Mouse (Mus musculus): ENCODE data around the gene Clcn2.

Gene Clcn2

DNA sequence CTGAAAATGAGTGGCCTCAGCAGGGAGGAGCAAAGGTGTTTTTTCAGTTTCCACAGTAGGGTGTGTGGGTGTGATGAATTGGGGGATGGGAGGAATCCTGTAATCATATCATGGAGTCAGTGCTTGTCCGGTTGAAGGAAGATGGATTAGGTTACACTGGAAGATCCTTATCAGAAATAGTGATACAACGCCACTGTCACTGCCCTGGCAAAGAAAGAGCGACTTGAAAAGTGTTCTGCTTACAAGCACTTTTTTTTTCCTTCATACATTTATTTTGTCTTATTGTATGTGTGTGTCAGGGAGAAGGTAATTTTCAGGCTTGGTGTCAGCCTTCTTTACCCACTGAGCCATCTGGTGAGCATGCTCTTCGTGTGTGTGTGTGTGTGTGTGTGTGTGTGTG, 5.2 kb upstream of the Clcn2 start:
- no peak for DNase-seq (ENCODE audit: low read depth, low spot score)

DNA sequence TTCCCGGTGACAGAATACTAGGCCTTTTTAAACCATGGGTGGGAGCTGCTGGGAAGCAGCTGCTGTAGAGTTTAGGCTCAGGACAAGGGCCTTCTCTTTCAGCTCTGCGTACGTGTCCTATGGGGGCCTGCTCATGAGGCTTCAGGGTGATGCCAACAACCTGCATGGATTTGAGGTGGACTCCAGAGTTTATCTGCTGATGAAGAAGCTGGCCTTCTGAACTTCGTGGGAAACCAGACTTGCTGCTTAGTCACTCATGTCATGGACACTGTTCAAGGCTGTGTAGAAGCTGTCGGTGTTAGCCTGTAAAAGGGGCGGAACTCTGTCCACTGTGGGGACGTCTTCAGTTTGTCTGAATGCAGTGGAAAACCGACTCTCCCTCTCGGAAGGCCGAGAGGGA, 4.3 kb upstream of the Clcn2 start:
- DNase-seq (ENCODE audit: low read depth, low spot score) = no peak

DNA sequence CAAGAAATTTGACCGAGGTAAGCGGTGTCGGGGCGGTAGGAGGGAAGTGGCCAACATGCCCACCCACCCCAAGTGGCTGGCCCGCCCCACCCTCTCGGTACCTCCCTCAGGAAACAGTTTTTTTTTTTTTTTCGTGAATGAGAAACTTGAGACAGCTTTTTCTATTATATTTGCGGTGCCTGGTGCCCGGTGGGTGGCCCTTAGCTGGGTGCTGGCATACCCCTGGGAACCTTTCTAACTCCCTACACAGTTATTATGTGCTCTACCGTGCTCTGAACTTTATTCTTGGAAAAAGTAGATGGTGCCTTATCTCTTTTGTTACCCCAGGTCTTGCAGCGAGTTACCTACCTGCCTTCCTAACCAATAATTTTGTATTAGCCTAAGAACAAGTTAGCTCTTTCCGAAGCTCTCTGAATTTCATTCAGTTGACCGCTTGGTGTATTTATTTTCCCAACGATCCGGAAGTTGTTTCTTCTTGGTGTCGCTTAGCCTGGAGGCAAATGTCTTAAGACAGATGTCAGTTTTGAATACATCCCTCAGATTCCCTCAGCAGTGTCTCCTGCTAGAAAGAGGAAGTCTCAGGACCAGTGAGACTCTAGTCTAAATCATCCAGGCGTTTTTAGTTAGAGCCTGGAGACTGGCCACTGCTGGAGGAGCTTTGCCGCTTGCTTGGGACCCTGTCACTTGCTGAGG, 578 bp upstream of the Clcn2 start:
- DNase-seq (ENCODE audit: low read depth, low spot score) = no peak

DNA sequence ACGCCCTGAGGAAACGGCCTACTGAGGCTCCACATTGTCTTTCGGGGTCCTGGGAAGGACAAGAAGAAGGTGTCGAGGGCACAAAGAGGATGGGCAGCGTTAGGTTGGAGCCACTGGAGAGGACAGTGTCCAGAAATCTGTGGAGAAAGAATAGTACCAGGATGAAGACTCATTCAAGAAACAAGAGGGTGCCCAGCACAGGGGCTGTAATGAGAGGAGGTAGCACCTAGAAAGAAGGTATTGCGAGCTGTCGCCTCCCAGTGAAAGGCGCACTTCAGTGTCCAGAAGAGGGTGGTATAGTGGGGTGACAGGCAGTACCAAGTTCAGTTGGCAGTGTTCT, 735 bp downstream of the Clcn2 start:
- no peak for DNase-seq (ENCODE audit: low read depth, low spot score)

DNA sequence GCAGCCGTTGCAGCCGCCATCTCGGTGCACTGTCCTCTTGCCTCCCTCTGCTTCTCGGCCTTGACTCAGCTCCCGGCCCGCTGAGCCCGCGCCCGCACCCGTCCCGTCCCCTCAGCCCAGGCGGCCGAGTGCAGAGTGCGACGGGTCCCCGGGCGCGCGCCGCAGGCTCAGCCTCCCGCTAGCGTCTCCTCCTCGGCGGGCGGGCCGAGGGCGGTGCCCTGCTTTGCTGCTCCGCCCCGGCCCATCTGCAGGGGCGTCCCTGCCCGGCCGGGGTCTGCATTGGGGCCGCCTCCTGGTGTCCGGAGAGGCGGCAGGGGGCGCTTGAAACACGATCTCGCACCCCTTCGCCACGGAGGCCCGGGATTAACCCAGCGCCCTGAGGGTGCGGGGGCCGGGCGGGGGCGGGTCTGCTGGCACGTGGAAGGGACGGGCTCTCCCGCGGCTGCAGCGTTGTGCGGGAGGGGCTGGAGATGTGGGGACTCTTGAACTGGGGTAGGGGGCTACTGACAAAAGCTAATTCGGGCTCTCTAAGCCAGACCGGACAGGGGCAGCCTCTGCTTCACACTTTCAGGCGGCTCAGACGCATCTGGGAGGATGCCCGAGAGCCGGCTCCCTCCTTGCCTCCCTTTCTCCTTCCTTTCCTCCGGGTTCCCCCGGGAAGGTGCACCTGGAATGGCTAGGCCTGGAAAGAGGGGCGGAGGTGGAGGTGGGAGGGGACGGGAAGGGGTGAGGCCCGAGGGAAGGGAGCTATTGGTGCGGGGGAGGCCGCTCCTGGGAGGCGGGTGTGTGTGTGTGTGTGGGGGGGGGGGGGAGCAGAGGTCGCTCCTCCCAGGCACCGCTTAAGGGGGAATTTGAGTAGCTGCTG, 1.3 kb downstream of the Clcn2 start:
- DNase-seq (ENCODE audit: low read depth, low spot score) = peak; percentile 78

DNA sequence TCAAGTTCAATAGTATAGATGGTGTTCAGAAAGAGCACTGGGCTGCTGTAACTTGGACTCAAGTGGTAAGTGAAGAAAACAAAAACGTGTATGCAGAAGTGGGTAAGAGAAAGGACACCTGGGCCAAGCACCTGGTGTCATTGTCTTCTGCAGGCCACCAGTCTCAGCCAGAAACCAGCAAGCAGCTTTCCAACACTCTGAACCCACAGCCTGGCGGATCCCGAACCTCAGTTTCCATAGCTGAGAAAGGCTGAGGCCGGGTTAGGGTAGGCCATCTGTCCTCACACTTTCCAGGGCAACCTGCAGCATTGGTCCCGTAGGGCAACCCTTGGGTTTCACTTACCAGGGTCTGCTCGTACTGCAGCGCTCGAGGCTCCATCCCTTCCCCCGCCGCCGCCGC, 2.0 kb downstream of the Clcn2 start:
- DNase-seq (ENCODE audit: low read depth, low spot score) = no peak

GRCm38 (mm10) chr16:20715161-20715560, 2.4 kb downstream of the Clcn2 start:
- DNase-seq (ENCODE audit: low read depth, low spot score) = no peak

GRCm38 (mm10) chr16:20714307-20715080, 3.1 kb downstream of the Clcn2 start:
- DNase-seq (ENCODE audit: low read depth, low spot score) = no peak

GRCm38 (mm10) chr16:20712889-20713288, 4.7 kb downstream of the Clcn2 start:
- DNase-seq (ENCODE audit: low read depth, low spot score) = no peak

- no peak for DNase-seq (ENCODE audit: low read depth, low spot score)
Observed at GRCm38 (mm10) chr16:20712190-20712589, 5.4 kb downstream of the Clcn2 start.

DNA sequence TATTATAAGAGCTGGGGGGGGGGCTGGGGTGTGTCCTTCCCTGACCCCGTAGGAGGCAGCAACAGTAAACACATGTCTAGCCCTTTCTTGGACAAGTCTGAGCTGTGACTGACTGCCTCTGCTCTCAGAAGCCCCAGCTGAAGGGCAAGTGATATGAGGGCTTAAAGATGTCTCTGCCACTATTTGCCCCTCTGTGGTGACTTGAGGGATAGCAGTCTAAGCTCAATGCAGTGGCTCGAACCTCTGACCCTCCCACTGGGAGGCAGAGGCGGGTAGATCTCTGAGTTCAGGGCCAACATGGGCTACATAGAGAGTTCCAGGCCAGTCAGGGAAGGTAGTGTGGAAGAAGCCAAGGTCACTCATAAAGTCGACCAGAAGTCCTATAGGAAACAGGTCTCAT, 6.7 kb downstream of the Clcn2 start:
- DNase-seq (ENCODE audit: low read depth, low spot score) = no peak

DNA sequence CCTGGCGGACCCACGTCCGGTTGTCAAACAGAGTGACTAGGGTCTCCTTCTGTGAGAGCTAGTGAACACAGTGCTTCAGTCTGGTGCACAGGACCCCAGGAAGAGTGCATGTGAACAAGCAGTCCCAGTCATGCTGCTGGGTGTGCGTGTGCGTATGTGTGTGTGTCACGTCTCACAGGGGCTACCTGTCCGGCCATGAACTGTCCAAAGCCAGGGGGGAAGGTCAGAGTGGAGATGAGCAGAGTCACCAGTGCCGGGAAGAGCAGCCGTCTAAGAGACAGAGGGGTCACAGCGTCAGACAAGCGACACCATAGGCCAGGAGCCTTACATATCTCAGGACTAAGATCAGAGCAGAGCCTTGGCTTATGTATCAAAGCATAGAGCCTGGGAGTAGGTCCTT, 7.2 kb downstream of the Clcn2 start:
- no peak for DNase-seq (ENCODE audit: low read depth, low spot score)

DNA sequence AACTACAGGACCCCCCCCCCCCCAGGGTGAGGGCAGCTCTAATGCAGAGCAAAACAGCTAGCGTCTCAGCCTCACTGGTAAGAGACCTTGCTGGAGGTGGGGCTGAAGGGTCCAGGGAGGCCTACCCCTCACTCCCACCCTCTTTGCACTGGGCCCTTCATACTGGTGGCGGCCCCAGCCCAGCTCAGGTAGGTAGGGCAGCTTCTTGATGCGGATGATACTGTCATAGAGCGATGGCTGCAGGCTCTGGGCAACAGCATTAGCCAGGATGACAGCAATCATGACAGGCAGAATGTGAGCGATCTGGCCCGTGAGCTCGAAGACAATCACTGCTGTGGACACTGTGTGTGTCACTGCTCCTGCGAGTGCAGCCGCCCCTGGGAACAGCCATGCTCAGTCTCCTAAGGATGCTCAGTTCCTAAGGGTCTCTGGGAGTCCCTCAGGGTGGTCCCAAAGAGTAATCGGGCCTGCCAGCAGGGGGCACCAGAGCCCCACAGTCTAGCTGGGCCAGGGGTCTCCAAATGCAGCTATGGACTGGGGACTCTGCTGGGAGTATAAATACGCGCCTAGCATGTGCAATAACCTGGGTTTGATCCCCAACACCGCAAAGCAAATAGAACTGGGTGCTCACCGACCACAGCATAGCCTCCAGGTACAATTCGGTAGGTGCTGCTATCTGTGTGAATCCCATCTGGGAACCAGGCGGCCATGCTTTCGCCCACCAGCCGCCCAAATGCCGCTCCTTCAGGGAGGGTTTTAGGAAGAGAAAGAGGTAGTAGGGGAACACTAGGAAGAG, 8.4 kb downstream of the Clcn2 start:
- DNase-seq (ENCODE audit: low read depth, low spot score) = no peak

DNA sequence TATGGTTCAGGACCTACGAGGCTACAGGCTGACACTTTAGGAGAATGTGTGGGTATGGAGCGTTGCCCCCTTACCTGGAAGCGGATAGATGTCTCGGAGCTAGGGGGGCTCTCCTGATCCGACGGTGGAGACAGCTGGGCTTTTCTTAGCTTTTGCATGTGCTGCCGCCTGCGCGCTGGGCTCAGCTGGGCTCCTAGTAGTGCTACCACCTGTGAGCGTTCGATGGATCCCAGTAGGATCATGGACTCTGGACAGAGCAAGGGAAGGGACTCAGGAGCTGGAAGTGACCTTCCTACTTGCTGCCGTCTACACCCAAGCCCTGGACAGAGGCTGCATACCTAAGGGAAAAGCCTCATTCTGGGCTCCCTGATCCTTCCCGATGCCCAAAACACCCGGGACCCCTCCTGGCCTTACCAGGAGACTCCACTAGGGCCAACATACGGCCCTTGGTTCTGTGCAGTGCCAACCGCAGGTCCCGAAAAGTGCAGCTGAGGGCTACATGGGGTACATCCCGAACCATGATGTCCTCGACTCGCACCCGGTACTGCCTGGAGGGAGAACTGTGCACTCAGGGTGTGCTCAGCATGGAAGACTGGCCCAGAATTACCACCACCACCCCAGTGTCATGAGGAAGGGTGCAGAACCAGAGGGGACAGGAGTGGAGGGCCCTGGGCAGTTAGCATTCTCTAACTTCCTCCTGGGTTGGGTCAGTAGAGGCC, 9.2 kb downstream of the Clcn2 start:
- no peak for DNase-seq (ENCODE audit: low read depth, low spot score)

GRCm38 (mm10) chr16:20706407-20707055, 11.0 kb downstream of the Clcn2 start:
- DNase-seq (ENCODE audit: low read depth, low spot score) = no peak

DNA sequence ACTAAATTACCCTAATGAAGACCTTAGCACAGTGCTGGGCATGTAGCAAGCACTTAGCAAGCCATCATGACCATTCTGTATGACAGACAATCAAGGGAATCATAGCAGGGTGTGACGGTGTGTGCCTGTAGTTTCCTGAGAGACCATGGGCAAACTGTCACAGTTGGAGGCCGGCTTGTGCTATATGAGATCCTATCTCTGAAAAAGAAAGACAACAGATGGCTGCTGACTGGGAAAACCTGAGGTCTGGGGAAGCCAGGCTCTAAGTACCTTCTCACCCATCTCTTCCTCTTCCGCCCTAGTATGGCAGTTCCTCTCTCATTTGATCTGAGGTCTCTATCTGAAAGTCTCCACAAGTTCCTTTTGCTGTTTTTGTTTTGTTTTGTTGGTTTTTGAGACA, 11.8 kb downstream of the Clcn2 start:
- no peak for DNase-seq (ENCODE audit: low read depth, low spot score)

GRCm38 (mm10) chr16:20703699-20704400, 13.7 kb downstream of the Clcn2 start:
- DNase-seq (ENCODE audit: low read depth, low spot score) = no peak

DNA sequence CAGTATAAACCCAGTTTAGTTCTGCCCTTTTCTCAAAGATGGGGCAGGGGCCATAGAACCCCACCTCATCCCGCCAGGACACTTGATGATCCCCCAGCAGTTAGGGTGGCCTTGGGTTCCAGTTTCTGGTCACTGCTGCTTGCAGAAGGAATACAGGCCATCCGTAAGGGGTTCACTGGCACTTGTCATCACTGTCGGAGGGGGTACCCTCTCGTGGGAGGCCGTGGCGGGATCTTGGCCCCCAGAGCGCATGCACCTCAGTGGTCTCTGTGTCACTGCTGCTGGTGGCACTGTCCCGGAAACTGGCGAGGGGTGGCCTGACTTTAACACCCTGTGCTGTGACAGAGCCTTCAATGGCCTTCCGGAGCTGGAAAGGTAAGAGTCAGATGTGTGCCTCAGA, 14.5 kb downstream of the Clcn2 start:
- no peak for DNase-seq (ENCODE audit: low read depth, low spot score)

- DNase-seq (ENCODE audit: low read depth, low spot score) = peak; percentile 71
Observed at GRCm38 (mm10) chr16:20702522-20702893, 15.0 kb downstream of the Clcn2 start.
